Mouse (Mus musculus) MEL (cell line): Measurements from ENCODE around the gene Amhr2.

Experiments
- CTCF ChIP-seq, 3 experiments: IDR thresholded peaks in 2 of 3; conservative IDR thresholded peaks in 1 of 3; 2 replicates each; pipeline ENCODE4 v1.5.1; 2011 to 2012; ENCODE audit warnings: low read length in 3 of 3, low read depth in 2 of 3, mild to moderate bottlenecking in 2 of 3, improper control_type of control experiment in 1 of 3, inconsistent platforms in 1 of 3, mixed read lengths in 1 of 3, moderate library complexity in 1 of 3; ENCODE audit not compliant: control insufficient read depth in 1 of 3, insufficient read depth in 1 of 3, poor library complexity in 1 of 3, severe bottlenecking in 1 of 3
- GATA1 ChIP-seq: IDR thresholded peaks from 2 replicates; pipeline ENCODE4 v1.6.1; 2011; ENCODE audit warnings: low read depth, low read length, improper control_type of control experiment
- POLR2A ChIP-seq, 2 experiments: IDR thresholded peaks; 2 replicates each; pipeline ENCODE4 v1.6.1; 2011 to 2012; ENCODE audit warnings: low read length in 2 of 2, mild to moderate bottlenecking in 2 of 2, control low read depth in 1 of 2, improper control_type of control experiment in 1 of 2, low read depth in 1 of 2, moderate library complexity in 1 of 2; ENCODE audit not compliant: control insufficient read depth in 1 of 2, insufficient read depth in 1 of 2, poor library complexity in 1 of 2
- SIN3A ChIP-seq: IDR thresholded peaks from 2 replicates; pipeline ENCODE4 v1.6.1; 2012; ENCODE audit warnings: low read length, improper control_type of control experiment, inconsistent platforms
- ZNF384 ChIP-seq: IDR thresholded peaks from 2 replicates; pipeline ENCODE4 v1.6.1; 2012; ENCODE audit warnings: low read depth, mild to moderate bottlenecking, inconsistent platforms, low read length, improper control_type of control experiment

- TF ChIP-seq CTCF (IDR thresholded peaks at IDR 0.05 in 2 of 3, conservative IDR thresholded peaks at IDR 0.05 in 1 of 3; ENCODE audit: control insufficient read depth in 1 of 3, insufficient read depth in 1 of 3, low read depth in 2 of 3, low read length in 3 of 3, poor library complexity in 1 of 3, severe bottlenecking in 1 of 3) (no peak; a peak in 1 of 6 replicates), SIN3A (peak; percentile 89), POLR2A (IDR thresholded peaks at IDR 0.05; ENCODE audit: control insufficient read depth in 1 of 2, insufficient read depth in 1 of 2, low read depth in 1 of 2, low read length in 2 of 2, poor library complexity in 1 of 2) (no peak), GATA1 (peak; percentile 93), ZNF384 (peak; percentile 88)
Measured at GRCm38 (mm10) chr15:102458050-102458736, 13.0 kb downstream of the Amhr2 start.
